Mouse (Mus musculus): Measurements from ENCODE around the gene Per3. TPM values are rescaled to one million over a fixed set of nuclear protein-coding genes. Genes with fewer than 3 reads are reported as not detected.

Per3 gene
- polyA plus RNA-seq, 1 experiment = 1.6 TPM

GRCm38 (mm10) chr4:150964635-150965554, 79.6 kb downstream of the Per3 start:
- no peaks in the 10 kb centered on the region for H3K79me2 ChIP-seq (ENCODE audit: control insufficient read depth, insufficient read depth)
- no peaks in the 10 kb centered on the region for H3K79me3 ChIP-seq (ENCODE audit: low read depth)
- H3K27me3 ChIP-seq (ENCODE audit: control insufficient read depth, insufficient read depth, insufficient read length) = no peaks in the 10 kb centered on the region
- TF ChIP-seq MAX (IDR thresholded peaks at IDR 0.05) = no peak
- no peak for TF ChIP-seq FOSL1 (IDR thresholded peaks at IDR 0.05; ENCODE audit: insufficient read depth, low read length, poor library complexity, severe bottlenecking)
- peak; percentile 63 for TF ChIP-seq CTCF (IDR thresholded peaks at IDR 0.05; ENCODE audit: control insufficient read depth, insufficient read depth, insufficient read length)
- no peak for TF ChIP-seq CEBPB (IDR thresholded peaks at IDR 0.05; ENCODE audit: low read depth)
- TF ChIP-seq MYOG (IDR thresholded peaks at IDR 0.05; ENCODE audit: control insufficient read depth, extremely low read depth, insufficient read length) = no peak
- TF ChIP-seq USF1 (IDR thresholded peaks at IDR 0.05; ENCODE audit: low read depth) = peak; percentile 60
- peak overlapping the region; percentile 50 for H3ac ChIP-seq (ENCODE audit: control insufficient read depth, insufficient read length, low read depth)
- no peaks in the 10 kb centered on the region for H3K36me3 ChIP-seq (ENCODE audit: control insufficient read depth, insufficient read depth)
- no peak overlapping the region for H3K4me3 ChIP-seq (ENCODE audit: insufficient read depth, poor library complexity, severe bottlenecking)

- H3K79me3 ChIP-seq (ENCODE audit: low read depth) = no peaks in the 10 kb centered on the region
- no peaks in the 10 kb centered on the region for H3K27me3 ChIP-seq (ENCODE audit: control insufficient read depth, insufficient read depth, insufficient read length)
- TF ChIP-seq MYOD1 (IDR thresholded peaks at IDR 0.05; ENCODE audit: control insufficient read depth, insufficient read length, low read depth) (no peak), CTCF (IDR thresholded peaks at IDR 0.05; ENCODE audit: control insufficient read depth, insufficient read depth, insufficient read length) (no peak), MYOG (IDR thresholded peaks at IDR 0.05; ENCODE audit: control insufficient read depth, extremely low read depth, insufficient read length) (no peak), CEBPB (IDR thresholded peaks at IDR 0.05; ENCODE audit: low read depth) (no peak), MAX (IDR thresholded peaks at IDR 0.05) (no peak), USF1 (IDR thresholded peaks at IDR 0.05; ENCODE audit: low read depth) (no peak), FOSL1 (IDR thresholded peaks at IDR 0.05; ENCODE audit: insufficient read depth, low read length, poor library complexity, severe bottlenecking) (no peak)
- no peaks in the 10 kb centered on the region for H3K36me3 ChIP-seq (ENCODE audit: control insufficient read depth, insufficient read depth)
- H3K79me2 ChIP-seq (ENCODE audit: control insufficient read depth, insufficient read depth) = no peaks in the 10 kb centered on the region
- no peak overlapping the region for H3K4me3 ChIP-seq (ENCODE audit: insufficient read depth, poor library complexity, severe bottlenecking)
- no peak overlapping the region for H3ac ChIP-seq (ENCODE audit: control insufficient read depth, insufficient read length, low read depth)
Measured at GRCm38 (mm10) chr4:150963711-150964110, 80.8 kb downstream of the Per3 start.

DNA sequence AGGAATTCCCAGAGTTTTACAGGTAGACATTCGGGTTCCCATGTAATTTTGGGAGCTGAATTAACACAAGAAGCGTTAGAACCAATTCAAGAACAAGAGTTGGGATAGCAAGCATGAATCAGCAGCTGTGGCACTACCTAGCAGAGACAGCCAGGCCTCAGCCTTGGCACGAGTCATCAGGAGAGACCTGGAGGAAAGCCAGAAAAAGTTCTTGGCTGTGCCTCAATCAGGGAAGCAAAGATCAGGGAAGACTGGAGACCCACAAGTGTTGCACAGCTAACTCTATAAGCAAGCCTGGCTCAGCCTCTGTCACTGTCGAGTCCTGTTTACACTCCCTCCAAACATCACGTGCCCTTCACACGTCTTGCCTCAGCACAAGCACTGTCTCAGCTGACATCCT, 82.2 kb downstream of the Per3 start:
- no peaks in the 10 kb centered on the region for H3K27me3 ChIP-seq (ENCODE audit: control insufficient read depth, insufficient read depth, insufficient read length)
- no peak overlapping the region for H3K4me3 ChIP-seq (ENCODE audit: insufficient read depth, poor library complexity, severe bottlenecking)
- H3K36me3 ChIP-seq (ENCODE audit: control insufficient read depth, insufficient read depth) = no peaks in the 10 kb centered on the region
- H3K79me2 ChIP-seq (ENCODE audit: control insufficient read depth, insufficient read depth) = no peaks in the 10 kb centered on the region
- no peaks in the 10 kb centered on the region for H3K79me3 ChIP-seq (ENCODE audit: low read depth)
- no peak for TF ChIP-seq MAX (IDR thresholded peaks at IDR 0.05)
- TF ChIP-seq CTCF (IDR thresholded peaks at IDR 0.05; ENCODE audit: control insufficient read depth, insufficient read depth, insufficient read length) = no peak
- no peak for TF ChIP-seq MYOD1 (IDR thresholded peaks at IDR 0.05; ENCODE audit: control insufficient read depth, insufficient read length, low read depth)
- no peak for TF ChIP-seq FOSL1 (IDR thresholded peaks at IDR 0.05; ENCODE audit: insufficient read depth, low read length, poor library complexity, severe bottlenecking)
- no peak for TF ChIP-seq USF1 (IDR thresholded peaks at IDR 0.05; ENCODE audit: low read depth)
- TF ChIP-seq MYOG (IDR thresholded peaks at IDR 0.05; ENCODE audit: control insufficient read depth, extremely low read depth, insufficient read length) = no peak
- H3ac ChIP-seq (ENCODE audit: control insufficient read depth, insufficient read length, low read depth) = no peak overlapping the region

DNA sequence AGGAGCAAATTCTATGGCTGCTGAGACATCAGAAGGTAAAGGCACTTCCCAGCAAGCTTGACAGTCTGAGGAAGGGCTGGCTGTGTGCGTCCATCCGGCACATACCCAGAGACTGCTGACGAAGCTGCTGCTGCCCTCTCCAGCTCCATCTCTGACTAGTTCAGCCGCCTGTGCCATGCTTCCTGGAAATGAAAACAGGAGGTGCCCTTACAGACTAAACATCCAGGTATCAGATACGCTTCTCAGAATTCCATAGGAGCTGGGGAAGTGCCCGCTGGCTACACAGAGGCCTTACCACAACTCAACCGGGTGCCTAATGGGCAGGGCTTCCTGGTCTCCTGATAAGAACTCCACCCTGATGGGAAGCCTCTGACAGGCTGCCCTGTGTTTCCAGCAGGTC, 85.9 kb downstream of the Per3 start:
- H3K79me2 ChIP-seq (ENCODE audit: control insufficient read depth, insufficient read depth) = no peaks in the 10 kb centered on the region
- no peak overlapping the region for H3K4me3 ChIP-seq (ENCODE audit: insufficient read depth, poor library complexity, severe bottlenecking)
- no peak overlapping the region for H3ac ChIP-seq (ENCODE audit: control insufficient read depth, insufficient read length, low read depth)
- H3K36me3 ChIP-seq (ENCODE audit: control insufficient read depth, insufficient read depth) = no peaks in the 10 kb centered on the region
- peaks cover 5% of the 10 kb centered on the region for H3K27me3 ChIP-seq (ENCODE audit: control insufficient read depth, insufficient read depth, insufficient read length)
- TF ChIP-seq MYOG (IDR thresholded peaks at IDR 0.05; ENCODE audit: control insufficient read depth, extremely low read depth, insufficient read length) = no peak
- no peak for TF ChIP-seq CEBPB (IDR thresholded peaks at IDR 0.05; ENCODE audit: low read depth)
- no peak for TF ChIP-seq USF1 (IDR thresholded peaks at IDR 0.05; ENCODE audit: low read depth)
- no peak for TF ChIP-seq FOSL1 (IDR thresholded peaks at IDR 0.05; ENCODE audit: insufficient read depth, low read length, poor library complexity, severe bottlenecking)
- no peak for TF ChIP-seq CTCF (IDR thresholded peaks at IDR 0.05; ENCODE audit: control insufficient read depth, insufficient read depth, insufficient read length)
- no peak for TF ChIP-seq MAX (IDR thresholded peaks at IDR 0.05)
- H3K79me3 ChIP-seq (ENCODE audit: low read depth) = no peaks in the 10 kb centered on the region

DNA sequence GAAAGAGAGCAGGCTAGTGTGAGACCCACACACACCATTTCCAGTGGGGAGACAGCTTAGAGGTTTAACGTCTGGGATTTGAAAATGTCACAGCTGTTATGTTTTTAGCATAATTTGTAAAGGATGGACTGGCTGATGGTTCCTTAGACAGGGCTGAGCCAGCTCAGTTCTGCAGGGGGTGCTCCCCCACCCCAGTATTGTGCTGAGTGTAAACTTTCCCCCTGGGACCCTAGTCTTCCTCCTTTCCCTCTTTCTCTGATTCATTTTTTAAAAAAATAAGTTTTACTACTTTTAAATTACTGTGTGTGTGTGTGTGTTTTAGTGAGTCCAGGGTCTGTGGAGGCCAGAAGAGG, 87.4 kb downstream of the Per3 start:
- Histone ChIP-seq H3K79me3 (ENCODE audit: low read depth) (no peaks in the 10 kb centered on the region), H3K36me3 (ENCODE audit: control insufficient read depth, insufficient read depth) (no peaks in the 10 kb centered on the region), H3ac (ENCODE audit: control insufficient read depth, insufficient read length, low read depth) (no peak overlapping the region), H3K79me2 (ENCODE audit: control insufficient read depth, insufficient read depth) (no peaks in the 10 kb centered on the region), H3K27me3 (ENCODE audit: control insufficient read depth, insufficient read depth, insufficient read length) (peaks cover 6% of the 10 kb centered on the region), H3K4me3 (ENCODE audit: insufficient read depth, poor library complexity, severe bottlenecking) (no peak overlapping the region)
- TF ChIP-seq CEBPB (IDR thresholded peaks at IDR 0.05; ENCODE audit: low read depth) = no peak
- TF ChIP-seq MYOD1 (IDR thresholded peaks at IDR 0.05; ENCODE audit: control insufficient read depth, insufficient read length, low read depth) = no peak
- TF ChIP-seq MAX (IDR thresholded peaks at IDR 0.05) = no peak
- no peak for TF ChIP-seq FOSL1 (IDR thresholded peaks at IDR 0.05; ENCODE audit: insufficient read depth, low read length, poor library complexity, severe bottlenecking)
- TF ChIP-seq USF1 (IDR thresholded peaks at IDR 0.05; ENCODE audit: low read depth) = no peak
- TF ChIP-seq CTCF (IDR thresholded peaks at IDR 0.05; ENCODE audit: control insufficient read depth, insufficient read depth, insufficient read length) = no peak
- no peak for TF ChIP-seq MYOG (IDR thresholded peaks at IDR 0.05; ENCODE audit: control insufficient read depth, extremely low read depth, insufficient read length)

All from C2C12 (cell line).